Mouse (Mus musculus) cerebellum, adult 8-10 months (tissue): ENCODE measurements around the gene Olfml3.

Experiments used
- DNase-seq: peaks from one replicate; pipeline ENCODE4 v3.0.0; 2022

Gene Olfml3

DNA sequence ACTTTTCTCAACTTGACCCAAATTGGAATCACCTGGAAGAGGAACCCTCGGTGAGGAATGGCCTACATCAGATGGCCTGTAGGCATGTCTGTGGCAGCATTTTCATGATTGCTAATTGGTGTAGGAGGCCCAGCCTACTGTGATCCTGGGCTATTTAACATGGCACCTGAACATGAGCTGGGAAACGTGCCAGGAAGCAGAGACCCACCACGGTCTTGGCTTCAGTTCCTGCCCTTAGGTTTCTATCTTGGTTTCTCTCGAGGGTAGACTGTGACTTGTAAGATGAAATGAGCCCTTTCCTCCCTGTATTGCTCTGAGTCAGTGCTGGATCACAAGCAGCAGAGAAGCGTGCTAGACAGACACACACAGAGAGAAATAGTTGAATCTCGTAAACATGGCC, 33.1 kb downstream of the Olfml3 start:
- DNase-seq, result no peak

DNA sequence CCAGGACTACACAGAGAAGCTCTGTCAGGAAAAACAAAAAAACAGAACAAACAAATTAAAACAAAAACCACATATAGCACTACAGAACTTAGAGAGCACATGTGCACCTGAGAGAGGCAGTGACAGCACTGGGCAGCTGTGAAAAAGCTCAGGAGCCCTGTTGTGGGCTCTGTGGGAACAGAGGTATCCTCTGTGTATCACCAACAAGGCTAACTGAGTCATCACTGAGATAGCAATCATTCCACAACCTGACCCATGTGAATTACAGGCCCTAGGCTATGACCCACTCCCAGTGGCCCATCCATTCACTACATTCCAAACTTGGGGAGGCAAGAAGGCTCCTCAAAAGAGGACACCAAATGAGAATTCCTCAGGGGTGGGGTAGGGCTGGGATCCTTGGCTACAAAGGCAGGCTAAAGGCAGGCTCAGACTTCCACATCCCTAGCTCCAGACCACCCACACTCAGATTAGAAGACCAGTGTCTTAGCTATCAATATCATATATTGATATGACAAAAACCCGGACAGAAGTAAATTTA, 41.3 kb downstream of the Olfml3 start:
- DNase-seq, result no peak

DNA sequence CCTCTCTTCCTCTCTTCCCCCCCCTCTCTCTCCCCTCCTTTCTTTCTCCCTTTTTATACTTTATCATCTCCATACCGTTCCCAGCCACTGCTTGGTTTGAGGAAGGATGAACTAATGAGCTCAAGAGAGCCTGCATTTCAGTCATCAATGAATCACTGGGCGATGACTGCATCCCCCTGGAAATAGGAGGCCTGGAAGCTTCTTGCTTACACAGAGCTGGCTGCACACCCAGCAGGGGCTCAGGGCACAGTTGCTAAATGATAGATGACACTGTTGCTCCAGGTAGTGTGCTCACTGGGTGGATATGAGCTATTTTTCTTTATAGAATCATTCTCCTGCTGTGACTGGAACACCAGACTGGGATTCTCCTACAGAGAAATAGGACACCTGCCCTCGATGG, 42.2 kb downstream of the Olfml3 start:
- no peak for DNase-seq

DNA sequence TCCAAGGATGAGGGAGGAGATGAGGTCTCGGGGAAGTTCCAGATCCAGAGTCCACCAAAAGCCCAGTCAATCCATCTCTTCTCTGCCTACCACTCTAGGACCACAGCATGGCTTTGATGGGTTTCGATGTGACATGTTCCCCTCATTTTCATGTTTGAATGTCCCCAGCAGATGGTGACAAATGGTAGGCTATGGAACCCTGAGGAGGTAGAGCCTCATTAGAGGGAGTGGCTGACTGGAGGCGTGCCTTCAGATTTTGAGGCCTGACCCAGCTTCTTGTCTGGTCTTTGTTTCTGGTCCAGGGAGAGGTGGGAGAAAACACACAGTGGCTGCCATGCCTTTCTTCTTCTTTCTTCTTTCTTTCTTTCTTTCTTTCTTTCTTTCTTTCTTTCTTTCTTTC, 47.3 kb downstream of the Olfml3 start:
- DNase-seq, result no peak

DNA sequence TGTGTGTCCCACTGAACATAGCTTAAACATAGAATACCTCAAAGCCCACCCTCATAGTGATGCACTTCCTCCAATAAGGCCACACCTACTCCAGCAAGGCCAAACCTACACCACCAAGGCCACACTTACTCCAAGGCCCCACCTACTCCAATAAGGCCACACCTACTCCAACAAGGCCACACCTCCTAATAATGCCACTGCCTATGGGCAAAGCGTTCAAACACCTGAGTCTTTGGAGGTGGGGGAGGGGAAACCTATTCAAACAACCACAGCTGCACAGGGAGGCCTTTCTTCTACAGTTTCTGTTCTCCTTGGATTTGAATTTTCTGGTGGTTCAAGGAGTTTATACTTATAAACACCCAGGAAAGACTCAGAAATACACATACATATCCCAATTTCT, 48.8 kb downstream of the Olfml3 start:
- no peak for DNase-seq

DNA sequence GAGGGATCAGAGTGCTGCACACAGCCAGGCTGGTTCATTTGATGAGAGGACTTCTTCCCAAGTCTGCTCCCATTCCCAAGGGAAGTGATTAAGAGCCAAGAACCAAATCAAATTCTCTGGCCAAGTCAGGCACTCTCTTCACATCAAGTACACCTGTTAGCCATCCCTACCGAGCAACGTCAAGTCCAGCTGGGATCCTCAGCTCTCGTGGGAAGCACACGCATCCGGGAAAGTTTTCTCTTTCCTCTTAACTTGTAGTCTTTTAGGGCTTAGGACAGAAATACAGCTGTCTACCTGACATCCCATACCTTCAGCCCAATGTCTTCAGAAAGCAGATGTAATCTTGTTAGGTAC, 53.9 kb downstream of the Olfml3 start:
- no peak for DNase-seq

DNA sequence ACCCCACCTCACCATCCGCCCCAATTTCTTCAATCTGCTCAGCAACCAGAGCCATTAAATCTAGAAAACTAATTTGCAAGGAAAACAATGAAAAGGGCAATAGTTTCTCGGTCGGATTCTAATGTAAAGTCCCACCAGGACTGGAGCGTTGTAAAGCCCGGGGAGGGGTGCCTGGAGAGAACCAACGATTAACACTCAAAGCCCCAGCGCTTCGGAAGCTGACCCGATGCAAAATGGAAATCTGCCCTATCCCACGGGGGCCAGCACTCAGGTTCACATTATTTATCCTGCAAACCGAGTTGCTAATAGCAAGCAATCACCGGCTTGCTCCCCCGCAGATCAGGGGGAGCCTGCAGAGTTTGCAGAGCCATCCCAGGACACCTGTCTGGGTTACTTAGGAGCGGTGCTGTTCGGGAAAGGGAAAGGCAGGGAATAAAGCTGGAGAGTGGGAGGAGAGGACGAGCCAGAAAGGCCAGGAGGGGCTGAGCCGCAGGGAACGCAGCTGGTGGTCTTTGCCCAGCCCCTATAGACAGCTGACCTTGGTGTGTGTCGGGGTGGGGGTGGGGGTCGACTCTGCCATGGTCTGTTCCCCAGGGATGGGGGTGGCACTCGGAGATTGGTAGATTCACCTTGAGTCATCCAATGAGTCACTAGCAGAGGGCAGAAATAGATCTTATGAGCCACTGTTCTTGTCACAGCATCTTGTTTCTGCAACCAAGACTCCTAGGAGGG, 54.4 kb downstream of the Olfml3 start:
- peak; percentile 8 for DNase-seq

DNA sequence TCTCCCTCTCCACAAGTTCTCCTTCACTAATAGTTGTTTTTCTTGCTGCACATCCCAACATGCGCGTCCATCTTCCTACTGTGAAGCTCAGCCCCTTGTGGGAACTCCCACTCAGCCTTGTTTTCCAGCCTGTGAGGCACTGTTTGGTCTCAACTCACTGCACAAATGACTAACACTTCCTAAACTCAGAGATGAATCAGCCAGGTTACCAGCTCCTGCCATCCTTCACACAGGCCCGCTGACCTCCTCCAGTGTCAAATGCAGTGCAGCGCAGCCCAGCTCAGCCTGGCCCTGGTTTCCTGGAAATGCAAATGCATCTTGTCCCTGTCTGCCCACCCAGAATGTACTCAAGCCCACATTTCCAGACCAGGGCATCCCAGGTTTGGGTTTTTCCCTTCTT, 55.3 kb downstream of the Olfml3 start:
- no peak for DNase-seq

DNA sequence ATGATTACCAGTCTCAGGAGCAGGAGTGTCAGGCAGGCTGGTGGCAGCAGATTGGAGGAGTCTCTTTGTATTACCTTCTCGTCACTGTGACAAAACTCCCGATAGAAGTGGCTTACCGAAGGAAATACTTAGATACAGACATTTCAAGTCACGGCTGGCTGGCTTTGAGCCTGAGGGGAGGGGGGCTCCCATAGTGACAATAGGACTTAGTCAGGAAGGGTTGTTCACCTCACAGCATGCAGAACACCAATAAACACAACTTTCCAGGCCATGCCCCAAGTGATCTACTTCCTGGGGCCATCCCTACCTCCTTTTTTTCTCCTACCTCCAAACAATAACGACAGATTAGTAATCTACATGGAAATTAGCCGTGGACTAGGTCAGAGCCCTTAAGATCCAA, 59.0 kb downstream of the Olfml3 start:
- no peak for DNase-seq

DNA sequence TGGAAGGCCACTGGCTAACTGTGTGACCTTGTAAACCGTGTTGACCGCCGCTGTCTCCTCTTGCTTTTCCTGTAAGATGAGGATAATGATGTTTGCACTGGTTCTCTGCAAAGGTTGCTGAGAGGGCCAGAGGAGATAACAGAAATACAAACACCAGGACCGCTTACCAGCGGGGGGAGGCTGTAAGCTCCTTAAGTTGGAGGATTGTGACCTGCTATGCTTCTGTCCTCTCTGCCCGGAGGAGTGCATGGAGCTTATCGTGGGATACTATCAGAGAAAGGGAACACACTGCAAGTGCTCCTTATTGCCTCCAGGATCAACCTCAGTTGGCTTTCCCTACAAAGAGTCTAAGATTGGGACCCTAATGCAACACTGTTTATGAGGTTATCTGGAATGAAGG, 65.1 kb downstream of the Olfml3 start:
- no peak for DNase-seq
